ENCODE assay signal across 17 mouse cellular contexts in the genomic region with DNA sequence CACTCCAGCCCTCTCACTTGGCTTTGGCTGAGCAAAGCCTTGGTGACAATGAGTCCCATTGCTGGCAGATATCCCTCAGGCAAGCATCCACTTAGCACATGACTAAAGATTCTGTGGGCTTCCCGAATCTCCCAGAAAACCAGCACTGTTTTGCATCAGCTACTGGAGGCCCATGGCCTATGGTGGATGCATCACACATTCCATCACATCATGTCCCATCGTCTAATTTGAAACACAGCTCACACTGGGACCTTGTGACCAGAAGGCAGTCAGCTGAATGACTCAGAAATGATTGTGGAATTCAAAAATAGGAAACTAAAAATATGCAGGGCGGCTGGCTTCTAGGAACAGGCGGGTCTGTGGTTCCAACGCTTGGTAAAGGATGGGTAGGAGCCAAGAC. TPM values are rescaled to one million over a fixed set of nuclear protein-coding genes. Genes with fewer than 3 reads are reported as not detected.
DNase-seq lines count a peak whose midpoint lies in the region; ATAC-seq and TF ChIP-seq lines count a peak whose summit lies in the region.
"Had no signal": no experiment of that assay in that cellular context is flagged by ENCODE, and none has a peak within 500 bp of the region (broad histone marks: within the 10 kb centered on the region; RNA-seq: fewer than 3 reads in every experiment).

No protein-coding gene starts in this region.

- no peak overlapping the region for H3K4me2 ChIP-seq in heart, embryonic 12.5 days
- peak overlapping the region; percentile 26 for H3K4me2 ChIP-seq in myocyte (ENCODE audit: low read depth)
- H3K4me2 ChIP-seq: embryonic facial prominence, embryonic 13.5 days; midbrain, embryonic 15.5 days; neural tube, embryonic 15.5 days had no signal

- no peak overlapping the region for H3ac ChIP-seq in myocyte (ENCODE audit: control insufficient read depth, insufficient read length)

- H3K4me3 ChIP-seq in heart, embryonic 12.5 days = no peak overlapping the region
- no peak overlapping the region for H3K4me3 ChIP-seq in embryonic fibroblast, embryonic 13.5 days (ENCODE audit: insufficient read depth, low read length)
- no peak overlapping the region for H3K4me3 ChIP-seq in myocyte
- H3K4me3 ChIP-seq: embryonic facial prominence, embryonic 13.5 days; midbrain, embryonic 15.5 days; neural tube, embryonic 15.5 days had no signal

- peak; percentile 97 for DNase-seq in heart, adult 11 months
- peak; percentile 47 for DNase-seq in right cerebral cortex, adult 18-20 months
- DNase-seq in right cerebral cortex, postnatal 4 days = no peak
- DNase-seq in urinary bladder, postnatal 4 days (ENCODE audit: low spot score in 2 of 2) = no peak
- DNase-seq: cerebellum, postnatal 14 days; forebrain, postnatal 0 days; liver; lung, postnatal 14 days had no signal

- ATAC-seq in heart, embryonic 12.5 days (ENCODE audit: insufficient number of reproducible peaks, low FRiP score) = no peak
- no peak for ATAC-seq in monocyte, adult 5-6 weeks (replicated peaks; ENCODE audit: insufficient number of reproducible peaks, low FRiP score, low TSS enrichment, poor library complexity, severe bottlenecking)
- ATAC-seq: forebrain, postnatal 0 days; intestine, postnatal 0 days; midbrain, embryonic 15.5 days had no signal

- no peak for TF ChIP-seq POLR2A in embryonic fibroblast, embryonic 13.5 days (IDR thresholded peaks at IDR 0.05; ENCODE audit: low read depth, low read length)
- no peak for TF ChIP-seq POLR2A in myocyte (IDR thresholded peaks at IDR 0.05; ENCODE audit: insufficient read length, low read depth)

- TF ChIP-seq CTCF in embryonic fibroblast, embryonic 13.5 days (IDR thresholded peaks at IDR 0.05; ENCODE audit: borderline replicate concordance, insufficient read depth, low read length) = no peak

- H3K36me3 ChIP-seq in heart, embryonic 12.5 days = peaks cover 21% of the 10 kb centered on the region
- H3K36me3 ChIP-seq in myocyte (ENCODE audit: control insufficient read depth, insufficient read depth) = no peaks in the 10 kb centered on the region

- no peaks in the 10 kb centered on the region for H3K9me3 ChIP-seq in heart, embryonic 12.5 days (replicated peaks)
- H3K9me3 ChIP-seq: embryonic facial prominence, embryonic 13.5 days; midbrain, embryonic 15.5 days; neural tube, embryonic 15.5 days had no signal

- H3K4me1 ChIP-seq in heart, embryonic 12.5 days (replicated peaks) = peaks cover 19% of the 10 kb centered on the region
- H3K4me1 ChIP-seq in embryonic fibroblast, embryonic 13.5 days (ENCODE audit: control insufficient read depth, insufficient read depth, low read length) = peaks cover 8% of the 10 kb centered on the region; the same call in 1 of the 2 replicates

- 71% methylated on average over 5 of the region's 5 CpGs for WGBS in heart, embryonic 12.5 days

- no peak overlapping the region for H3K27ac ChIP-seq in heart, embryonic 12.5 days (ENCODE audit: poor library complexity, severe bottlenecking)
- peak overlapping the region; percentile 89 for H3K27ac ChIP-seq in embryonic fibroblast, embryonic 13.5 days (ENCODE audit: insufficient read depth, low read length)
- H3K27ac ChIP-seq: embryonic facial prominence, embryonic 13.5 days; midbrain, embryonic 15.5 days; neural tube, embryonic 15.5 days; stomach, postnatal 0 days had no signal

- no peaks in the 10 kb centered on the region for H3K27me3 ChIP-seq in heart, embryonic 12.5 days (replicated peaks)
- H3K27me3 ChIP-seq in myocyte (ENCODE audit: control insufficient read depth, insufficient read depth, insufficient read length) = no peaks in the 10 kb centered on the region
- H3K27me3 ChIP-seq: embryonic facial prominence, embryonic 13.5 days; midbrain, embryonic 15.5 days; neural tube, embryonic 15.5 days had no signal

- peaks cover 9% of the 10 kb centered on the region for H3K79me2 ChIP-seq in myocyte (ENCODE audit: control insufficient read depth, insufficient read depth)

- no peak overlapping the region for H3K9ac ChIP-seq in heart, embryonic 12.5 days
- H3K9ac ChIP-seq: embryonic facial prominence, embryonic 13.5 days; forebrain, postnatal 0 days; midbrain, embryonic 15.5 days; neural tube, embryonic 15.5 days had no signal

TF ChIP-seq in myocyte, 11 proteins besides CTCF, POLR2A, EP300 and RAD21:
- TF ChIP-seq CEBPB (IDR thresholded peaks at IDR 0.05; ENCODE audit: insufficient read depth, poor library complexity, severe bottlenecking) (peak; percentile 43; the same call in 1 of the 2 replicates), SRF (IDR thresholded peaks at IDR 0.05; ENCODE audit: control insufficient read depth, insufficient read length, low read depth) (no peak), USF1 (IDR thresholded peaks at IDR 0.05; ENCODE audit: low read depth) (peak; percentile 63), MYOG (IDR thresholded peaks at IDR 0.05; ENCODE audit: control insufficient read depth in 1 of 3, insufficient read depth in 1 of 3, insufficient read length in 2 of 3, low read depth in 2 of 3) (no peak), E2F4 (IDR thresholded peaks at IDR 0.05; ENCODE audit: insufficient read depth) (no peak), TCF12 (IDR thresholded peaks at IDR 0.05; ENCODE audit: insufficient read depth, poor library complexity, severe bottlenecking) (no peak), MYOD1 (IDR thresholded peaks at IDR 0.05; ENCODE audit: control insufficient read depth in 1 of 3, insufficient read length in 2 of 3, low read depth in 2 of 3) (peak in 1 of 3 experiments; percentile 4), MAX (IDR thresholded peaks at IDR 0.05; ENCODE audit: low read depth) (no peak), POLR2AphosphoS2 (IDR thresholded peaks at IDR 0.05; ENCODE audit: insufficient read length, low read depth) (no peak), REST (IDR thresholded peaks at IDR 0.05; ENCODE audit: insufficient read depth, insufficient read length) (no peak), TCF3 (IDR thresholded peaks at IDR 0.05; ENCODE audit: insufficient read length, low read depth) (no peak)

RNA-seq across cellular contexts. Expression of gene Fadd, which starts 4.4 kb away (rescaled TPM):
- 12.1 and 12.3 TPM in 2 replicates for polyA plus RNA-seq in heart, embryonic 12.5 days (2016; fragmentation: Nextera tagmentation; extraction: Ambion mirVana)
- polyA plus RNA-seq in embryonic fibroblast, embryonic 13.5 days (2011; ENCODE audit: insufficient read length, low read depth, missing spikeins) = 5.4 and 8.1 TPM in 2 replicates
- 5.7 TPM for polyA plus RNA-seq in myocyte (2012; fragmentation: generic; extraction: Trizol)
- 3.0 to 6.1 TPM (median 5.4 TPM) in 3 replicates for total RNA-seq in monocyte, adult 5-6 weeks (2017)

RNA-seq across cellular contexts. Expression of gene Ppfia1, which starts 24.3 kb away (rescaled TPM):
- polyA plus RNA-seq in heart, embryonic 12.5 days (2016; fragmentation: Nextera tagmentation; extraction: Ambion mirVana) = 29.2 and 35.2 TPM in 2 replicates
- 70.0 and 71.5 TPM in 2 replicates for polyA plus RNA-seq in embryonic fibroblast, embryonic 13.5 days (2011; ENCODE audit: insufficient read length, low read depth, missing spikeins)
- polyA plus RNA-seq in myocyte (2012; fragmentation: generic; extraction: Trizol) = 17.8 TPM
- total RNA-seq in monocyte, adult 5-6 weeks (2017) = 36.7 to 111 TPM (median 42.1 TPM) in 3 replicates

Comparison
In these comparisons a context has a peak if more than half of its experiments do, and no peak if none do; other contexts are left out.
1. DNase-seq: peak in heart, adult 11 months (single experiment) and right cerebral cortex, adult 18-20 months (single experiment); none in right cerebral cortex, postnatal 4 days (single experiment) and urinary bladder, postnatal 4 days (0 of 2).